Mouse (Mus musculus): ENCODE data around the gene Tmem184b. TPM values are rescaled to one million over a fixed set of nuclear protein-coding genes. Genes with fewer than 3 reads are reported as not detected.
A peak's percentile ranks its signal among the peaks of the same experiment; 100 is the strongest.

Tmem184b gene
- total and polyA plus RNA-seq, 3 experiments, result 7.1 to 42.7 (median 21.1) TPM

DNA sequence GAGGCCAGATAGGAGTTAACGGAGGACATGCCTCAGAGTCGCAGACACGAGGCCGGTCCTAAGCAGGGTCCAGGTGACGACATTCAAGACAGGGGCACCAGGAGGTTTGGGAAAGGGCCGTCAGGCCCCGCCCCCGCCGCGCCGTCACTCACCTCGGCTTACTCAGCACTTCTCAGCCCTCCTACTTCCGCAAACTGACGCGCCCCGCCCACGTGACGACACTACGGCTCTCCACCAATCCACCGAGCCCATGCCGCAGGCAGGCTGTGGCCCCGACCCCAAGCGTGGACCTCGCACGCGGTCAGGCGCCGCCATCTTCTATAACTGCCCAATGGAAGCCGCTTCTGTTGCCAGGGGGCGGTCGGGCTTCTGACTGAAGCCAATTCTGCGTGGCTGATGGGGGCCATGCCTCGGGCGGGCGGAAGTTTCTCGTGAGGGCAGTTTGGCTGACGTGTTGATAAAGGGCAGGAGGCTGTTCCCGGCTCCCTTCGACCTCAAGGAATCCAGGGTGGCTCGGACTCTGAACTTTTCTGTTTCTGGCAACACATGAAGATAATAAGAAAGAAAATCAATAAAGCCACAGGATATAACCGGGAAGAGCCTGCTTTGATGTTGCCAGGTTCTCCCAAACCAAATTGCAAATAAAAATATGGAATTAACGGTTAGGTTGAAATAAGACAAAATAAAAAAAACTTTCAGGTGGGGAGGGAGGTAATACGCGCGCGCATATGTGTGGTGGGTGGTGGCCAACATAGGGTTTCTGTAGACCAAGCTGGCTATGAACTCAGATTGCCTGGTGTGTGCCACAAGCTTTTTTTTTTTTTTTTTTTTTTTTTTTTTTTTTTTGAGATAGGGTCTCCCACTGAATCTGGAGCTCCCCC lies 75.1 kb downstream of the Tmem184b start, which contains the start of gene Pla2g6:
Pla2g6 (minus strand) TSS at position 333 of the 881 bp plus-strand sequence.
- dilution Hi-C loops (cut with MboI; ENCODE audit: extremely low pct_ligation_motif_present, extremely low pct_unique_long_range_greater_than_20kb, low sequenced_read_pairs), result no loop called here
- peaks cover 20% of the 10 kb centered on the region for H3K79me2 ChIP-seq (replicated peaks; ENCODE audit: control insufficient read depth, extremely low read depth, insufficient read depth, poor library complexity, severe bottlenecking)
- peaks cover 20 to 59% of the 10 kb centered on the region in 2 experiments for H3K4me1 ChIP-seq (ENCODE audit: control insufficient read depth in 1 of 2, insufficient read depth in 2 of 2)

DNA sequence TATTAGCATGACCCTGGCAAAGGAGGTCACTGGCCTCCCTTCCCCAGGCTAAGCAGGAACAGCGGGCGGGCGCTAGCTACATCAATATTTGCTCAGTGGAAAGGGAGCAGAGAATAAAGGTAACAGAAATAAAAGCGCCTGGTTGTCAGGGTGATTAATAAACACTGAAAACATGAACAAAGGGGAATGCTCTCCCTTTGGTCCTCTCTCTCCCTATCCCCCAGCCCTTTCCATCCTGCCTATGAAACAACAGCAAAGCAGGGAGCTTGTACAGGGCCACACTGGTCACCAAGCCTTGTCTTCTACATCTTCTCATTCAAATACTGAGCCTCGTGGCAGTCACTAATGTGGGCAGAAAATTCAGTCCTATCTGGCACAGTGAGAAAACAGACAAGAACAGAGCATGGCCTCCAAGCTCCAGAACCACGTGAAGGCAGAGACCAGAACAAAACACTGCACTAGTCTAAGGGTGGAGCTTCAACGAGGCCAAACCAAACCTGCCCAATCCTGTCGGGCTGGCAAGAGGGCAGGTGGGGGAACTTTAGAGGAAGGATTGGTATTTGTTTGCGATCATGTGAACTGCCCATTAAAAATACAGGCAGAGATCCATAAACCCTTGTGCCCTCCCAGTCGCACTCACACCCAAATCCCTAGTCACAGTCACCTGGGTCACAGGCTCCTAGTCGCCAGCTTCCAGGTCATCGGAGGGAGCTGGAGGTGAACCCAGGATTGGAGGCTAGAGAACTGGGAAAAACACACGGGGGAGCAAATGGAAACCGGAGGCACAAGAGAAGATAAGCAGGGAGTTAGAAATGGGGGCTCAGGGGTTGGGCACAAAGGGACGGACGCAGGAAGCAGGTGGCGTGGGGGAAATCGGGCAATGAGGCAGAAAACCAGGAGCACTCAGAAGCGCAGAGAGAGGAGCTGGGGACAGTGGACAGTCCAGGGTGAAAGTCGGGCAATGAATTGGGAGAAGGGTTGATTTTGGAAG lies 76.1 kb downstream of the Tmem184b start:
- no peaks in the 10 kb centered on the region for H3K27me3 ChIP-seq (replicated peaks)
- peaks cover 20 to 63% of the 10 kb centered on the region in 2 experiments for H3K4me1 ChIP-seq (ENCODE audit: control insufficient read depth in 1 of 2, insufficient read depth in 2 of 2)
- peaks cover 0 to 3% of the 10 kb centered on the region in 2 experiments for H3K36me3 ChIP-seq (replicated peaks in 1 of 2; ENCODE audit: control insufficient read depth in 1 of 2, insufficient read depth in 1 of 2, low read length in 1 of 2)
- dilution Hi-C loops (cut with MboI; ENCODE audit: extremely low pct_ligation_motif_present, extremely low pct_unique_long_range_greater_than_20kb, low sequenced_read_pairs), result no loop called here
- peak overlapping the region; percentile 91 for H3K9ac ChIP-seq (ENCODE audit: insufficient read depth, low read depth)
- H3K4me3 ChIP-seq (replicated peaks in 1 of 3; ENCODE audit: low read depth in 2 of 3, low read length in 2 of 3, poor library complexity in 1 of 3), result peak overlapping the region; percentile 76 to 91 (median 79)
- H3K9me3 ChIP-seq (replicated peaks; ENCODE audit: low read length), result no peaks in the 10 kb centered on the region
- peak; percentile 88 for DNase-seq (ENCODE audit: extremely low read depth)
- in situ Hi-C loops (cut with MboI; ENCODE audit: low pct_ligation_motif_present, low pct_unique_long_range_greater_than_20kb, low sequenced_read_pairs), result loop anchor here (25.0 kb wide), 1 partner anchor 415 kb away; the partner anchor contains the start of gene Pdxp
- H3K4me2 ChIP-seq (ENCODE audit: insufficient read depth, low read depth, poor library complexity, severe bottlenecking), result peak overlapping the region; percentile 95
- peaks cover 20% of the 10 kb centered on the region for H3K79me2 ChIP-seq (replicated peaks; ENCODE audit: control insufficient read depth, extremely low read depth, insufficient read depth, poor library complexity, severe bottlenecking)
- H3K27ac ChIP-seq (ENCODE audit: insufficient read depth, low read depth), result peak overlapping the region; percentile 91
- TF ChIP-seq NELFE (IDR thresholded peaks at IDR 0.05; ENCODE audit: low read depth, low read length) (peak; percentile 39; the same call in 1 of the 2 replicates), USF2 (conservative IDR thresholded peaks at IDR 0.05; ENCODE audit: low read depth, low read length) (peak; percentile 55), USF1 (IDR thresholded peaks at IDR 0.05; ENCODE audit: low read depth, low read length) (peak; percentile 68), ZKSCAN1 (IDR thresholded peaks at IDR 0.05; ENCODE audit: borderline replicate concordance, low read depth, low read length) (no peak), E2F4 (IDR thresholded peaks at IDR 0.05; ENCODE audit: insufficient replicate concordance, low read depth, low read length) (no peak), IRF4 (IDR thresholded peaks at IDR 0.05; ENCODE audit: low read depth, low read length) (0 out of 2 replicates have a peak, but pooled peaks have one; percentile 17), MYC (IDR thresholded peaks at IDR 0.05; ENCODE audit: low read depth, low read length) (peak; percentile 94), TCF12 (IDR thresholded peaks at IDR 0.05; ENCODE audit: low read depth, low read length) (peak; percentile 31; the same call in 1 of the 2 replicates), ZNF384 (IDR thresholded peaks at IDR 0.05; ENCODE audit: low read depth, low read length) (no peak), CHD1 (IDR thresholded peaks at IDR 0.05; ENCODE audit: low read depth, low read length) (peak; percentile 89), BHLHE40 (IDR thresholded peaks at IDR 0.05; ENCODE audit: low read depth, low read length) (peak; percentile 75), ELF1 (IDR thresholded peaks at IDR 0.05; ENCODE audit: low read depth, low read length) (no peak), SIN3A (IDR thresholded peaks at IDR 0.05; ENCODE audit: low read length) (peak; percentile 98)

More for the DNA sequence above, 75.1 kb downstream of the Tmem184b start, which contains the start of gene Pla2g6:
- H3K27ac ChIP-seq (ENCODE audit: insufficient read depth, low read depth), result peak within 1 kb of the TSS; percentile 91
- peaks cover 0 to 3% of the 10 kb centered on the region in 2 experiments for H3K36me3 ChIP-seq (replicated peaks in 1 of 2; ENCODE audit: control insufficient read depth in 1 of 2, insufficient read depth in 1 of 2, low read length in 1 of 2)
- H3K9me3 ChIP-seq (replicated peaks; ENCODE audit: low read length), result no peaks in the 10 kb centered on the region
- H3K27me3 ChIP-seq (replicated peaks), result no peaks in the 10 kb centered on the region
- peak within 1 kb of the TSS; percentile 95 for H3K4me2 ChIP-seq (ENCODE audit: insufficient read depth, low read depth, poor library complexity, severe bottlenecking)
- peak within 1 kb of the TSS; percentile 76 to 91 (median 79) for H3K4me3 ChIP-seq (replicated peaks in 1 of 3; ENCODE audit: low read depth in 2 of 3, low read length in 2 of 3, poor library complexity in 1 of 3)
- peak; percentile 99 for DNase-seq (ENCODE audit: extremely low read depth)
- H3K9ac ChIP-seq (ENCODE audit: insufficient read depth, low read depth), result peak within 1 kb of the TSS; percentile 91
- no peak for TF ChIP-seq CTCF (conservative IDR thresholded peaks at IDR 0.05 in 1 of 2, IDR thresholded peaks at IDR 0.05 in 1 of 2; ENCODE audit: low read depth in 2 of 2, low read length in 2 of 2)
- TF ChIP-seq ELF1 (IDR thresholded peaks at IDR 0.05; ENCODE audit: low read depth, low read length), result peak; percentile 99
- peak; percentile 38; the same call in 1 of the 2 replicates for TF ChIP-seq MEF2A (IDR thresholded peaks at IDR 0.05; ENCODE audit: borderline replicate concordance, low read depth, low read length)
- TF ChIP-seq MAZ (IDR thresholded peaks at IDR 0.05; ENCODE audit: low read depth, low read length), result peak; percentile 52; the same call in 1 of the 2 replicates
- TF ChIP-seq USF2 (conservative IDR thresholded peaks at IDR 0.05; ENCODE audit: low read depth, low read length), result peak; percentile 73
- no peak for TF ChIP-seq ZMIZ1 (IDR thresholded peaks at IDR 0.05; ENCODE audit: low read depth, low read length)
- peak; percentile 69; the same call in 1 of the 2 replicates for TF ChIP-seq BHLHE40 (IDR thresholded peaks at IDR 0.05; ENCODE audit: low read depth, low read length)
- TF ChIP-seq ZC3H11A (IDR thresholded peaks at IDR 0.05; ENCODE audit: low read depth, low read length), result no peak
- TF ChIP-seq CHD1 (IDR thresholded peaks at IDR 0.05; ENCODE audit: low read depth, low read length), result no peak; the same call in 1 of the 2 replicates
- TF ChIP-seq MAFK (IDR thresholded peaks at IDR 0.05; ENCODE audit: insufficient replicate concordance, low read length), result peak; percentile 98
- TF ChIP-seq NELFE (IDR thresholded peaks at IDR 0.05; ENCODE audit: low read depth, low read length), result no peak; the same call in none of the 2 replicates
- no peak for TF ChIP-seq JUN (IDR thresholded peaks at IDR 0.05; ENCODE audit: insufficient read depth, low read depth, low read length)
- TF ChIP-seq SIN3A (IDR thresholded peaks at IDR 0.05; ENCODE audit: low read length), result peak; percentile 9; the same call in 1 of the 2 replicates
- TF ChIP-seq JUND (conservative IDR thresholded peaks at IDR 0.05; ENCODE audit: low read depth, low read length), result no peak; the same call in 1 of the 2 replicates
- TF ChIP-seq RAD21 (IDR thresholded peaks at IDR 0.05; ENCODE audit: low read depth, low read length), result no peak
- peak; percentile 32; the same call in 1 of the 2 replicates for TF ChIP-seq TCF12 (IDR thresholded peaks at IDR 0.05; ENCODE audit: low read depth, low read length)
- no peak for TF ChIP-seq MXI1 (IDR thresholded peaks at IDR 0.05; ENCODE audit: low read depth, low read length)
- TF ChIP-seq E2F4 (IDR thresholded peaks at IDR 0.05; ENCODE audit: insufficient replicate concordance, low read depth, low read length), result no peak
- TF ChIP-seq MYC (IDR thresholded peaks at IDR 0.05; ENCODE audit: low read depth, low read length), result peak; percentile 99
- peak; percentile 64 for TF ChIP-seq NRF1 (IDR thresholded peaks at IDR 0.05; ENCODE audit: low read depth, low read length)
- TF ChIP-seq EP300 (IDR thresholded peaks at IDR 0.05; ENCODE audit: low read length), result no peak
- TF ChIP-seq ETS1 (conservative IDR thresholded peaks at IDR 0.05; ENCODE audit: low read depth, low read length), result peak; percentile 76
- peak; percentile 46; the same call in 1 of the 2 replicates for TF ChIP-seq KAT2A (IDR thresholded peaks at IDR 0.05; ENCODE audit: insufficient replicate concordance, low read length)
- peak; percentile 89 for TF ChIP-seq USF1 (IDR thresholded peaks at IDR 0.05; ENCODE audit: low read depth, low read length)
- TF ChIP-seq ZNF384 (IDR thresholded peaks at IDR 0.05; ENCODE audit: low read depth, low read length), result peak; percentile 93
- no peak for TF ChIP-seq TBP (conservative IDR thresholded peaks at IDR 0.05; ENCODE audit: low read depth, low read length)
- peak; percentile 65 for TF ChIP-seq POLR2A (IDR thresholded peaks at IDR 0.05; ENCODE audit: low read depth, low read length)
- TF ChIP-seq MAX (IDR thresholded peaks at IDR 0.05; ENCODE audit: low read length), result peak; percentile 99
- TF ChIP-seq ZKSCAN1 (IDR thresholded peaks at IDR 0.05; ENCODE audit: borderline replicate concordance, low read depth, low read length), result no peak
- peak; percentile 54; the same call in 1 of the 2 replicates for TF ChIP-seq IRF4 (IDR thresholded peaks at IDR 0.05; ENCODE audit: low read depth, low read length)
- peak; percentile 84 for TF ChIP-seq HCFC1 (IDR thresholded peaks at IDR 0.05; ENCODE audit: low read depth, low read length)
- TF ChIP-seq SMC3 (IDR thresholded peaks at IDR 0.05; ENCODE audit: low read depth, low read length), result no peak
- in situ Hi-C loops (cut with MboI; ENCODE audit: low pct_ligation_motif_present, low pct_unique_long_range_greater_than_20kb, low sequenced_read_pairs), result loop anchor here (25.0 kb wide), 1 partner anchor 416 kb away; the partner anchor contains the start of gene Pdxp
